Mouse (Mus musculus) heart, adult 9 months (tissue): ENCODE measurements around the gene Tex2.
A peak's percentile ranks its signal among the peaks of the same experiment; 100 is the strongest.

Experiments
- DNase-seq, 2 experiments: peaks; one replicate each; pipeline ENCODE4 v3.0.0; 2022; ENCODE audit warnings: low spot score in 2 of 2

The Tex2 gene

DNA sequence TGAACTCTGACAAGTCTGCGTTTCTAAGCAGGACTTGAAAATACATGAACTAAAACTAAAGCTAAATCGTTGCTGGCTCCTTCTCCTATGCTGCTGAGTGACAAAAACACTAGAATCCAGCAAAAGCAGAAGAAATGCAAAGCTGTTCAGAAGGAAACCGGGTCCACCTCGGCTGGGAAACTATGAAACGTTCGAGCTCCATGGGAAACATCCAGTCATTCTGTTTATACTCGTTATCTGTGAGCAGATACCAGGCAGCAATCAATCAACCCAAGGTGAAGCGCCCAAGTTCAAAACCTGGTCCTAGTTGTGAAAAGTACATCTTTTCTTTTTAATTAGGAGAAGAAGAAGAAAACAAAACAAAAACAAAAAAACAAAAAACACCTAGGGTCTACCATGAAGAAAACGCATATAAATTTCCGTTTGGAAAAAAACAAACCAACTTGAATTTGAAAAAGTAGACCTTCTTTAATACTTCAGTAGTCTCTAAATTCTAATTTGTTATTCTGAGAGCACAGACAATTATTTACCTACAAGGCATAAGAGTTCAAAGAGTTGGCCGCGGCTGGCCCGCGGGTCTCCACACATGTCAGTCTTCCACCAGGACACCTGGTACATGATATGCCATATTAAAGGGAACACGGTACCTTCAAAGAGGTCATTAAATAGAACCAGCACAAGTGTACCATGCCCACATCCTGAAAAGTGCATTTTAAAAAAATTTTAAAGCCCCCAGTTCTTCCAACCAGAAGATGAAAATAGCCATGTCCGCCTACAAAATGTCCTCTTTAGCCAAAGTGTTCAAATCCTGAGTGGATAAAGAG, 127.0 kb downstream of the Tex2 start:
- no peak for DNase-seq

GRCm38 (mm10) chr11:106485611-106486010, 127.6 kb downstream of the Tex2 start:
- no peak for DNase-seq

DNA sequence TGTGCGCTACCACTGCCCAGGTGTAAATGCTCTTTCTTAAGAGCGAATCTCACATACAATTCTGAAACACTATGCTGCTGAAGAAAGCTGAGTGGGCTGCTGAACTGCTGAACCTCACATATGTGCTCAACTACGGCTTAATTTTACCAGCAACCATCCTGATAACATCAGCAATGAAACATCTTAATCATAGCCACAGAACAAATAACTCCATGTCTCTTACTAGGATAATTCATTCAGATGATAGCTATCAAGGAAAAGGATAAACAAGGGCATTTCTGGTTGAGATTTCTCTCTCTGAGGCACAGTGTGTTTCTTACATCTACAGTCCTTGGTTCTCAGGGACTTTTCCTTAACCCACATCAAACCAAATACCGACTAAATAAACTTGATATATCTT, 128.3 kb downstream of the Tex2 start:
- DNase-seq, result no peak

GRCm38 (mm10) chr11:106482867-106483266, 130.4 kb downstream of the Tex2 start:
- DNase-seq, result no peak

GRCm38 (mm10) chr11:106481651-106482050, 131.6 kb downstream of the Tex2 start:
- DNase-seq, result no peak

- DNase-seq, result no peak
Observed at GRCm38 (mm10) chr11:106480530-106480885, 132.7 kb downstream of the Tex2 start.

DNA sequence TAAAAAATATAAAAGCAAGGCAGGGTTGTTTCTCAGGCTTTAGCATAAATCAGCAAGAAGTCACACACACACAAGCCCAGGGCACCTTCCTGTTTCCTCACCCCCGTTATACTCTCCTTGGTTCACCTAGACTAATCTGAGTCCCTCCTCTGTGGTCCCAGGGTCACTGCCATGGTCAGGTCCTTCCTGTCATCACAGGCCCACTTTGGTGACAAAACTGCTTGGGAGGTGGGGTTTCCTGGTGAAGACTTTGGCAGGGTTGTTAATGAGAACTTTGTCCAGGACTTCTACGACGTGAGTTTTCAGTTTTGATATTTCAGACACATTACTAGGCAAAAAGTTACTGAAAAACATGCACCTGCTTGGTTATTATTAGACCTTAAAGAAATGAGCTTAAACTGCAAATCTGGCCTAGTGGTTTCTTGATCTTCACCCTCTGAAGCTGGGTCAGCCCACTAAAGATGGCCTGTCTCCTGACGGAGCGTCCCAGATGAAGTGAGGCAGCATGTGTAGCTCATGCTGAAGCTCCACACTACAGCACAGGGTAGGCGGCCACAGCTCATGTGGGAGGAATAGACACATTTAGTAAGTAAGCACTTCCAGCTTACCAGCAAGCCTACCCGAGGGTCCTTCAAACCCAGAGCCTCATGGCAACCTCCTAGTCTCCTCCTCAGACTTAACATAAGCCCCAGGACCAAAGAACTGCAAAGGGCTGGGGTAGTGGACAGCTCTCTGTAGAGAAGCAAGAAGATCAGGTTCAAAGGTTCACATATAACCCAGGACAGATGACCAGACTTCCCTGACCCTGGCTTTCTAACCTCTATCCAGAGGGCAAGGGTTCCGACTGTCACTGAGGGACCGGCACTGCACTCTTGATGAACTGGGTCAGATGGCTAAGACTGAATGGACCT, 133.3 kb downstream of the Tex2 start:
- no peak for DNase-seq

GRCm38 (mm10) chr11:106478745-106479144, 134.5 kb downstream of the Tex2 start:
- DNase-seq, result no peak

- DNase-seq, result no peak
Observed at GRCm38 (mm10) chr11:106477505-106478160, 135.6 kb downstream of the Tex2 start.

GRCm38 (mm10) chr11:106475309-106475708, 137.9 kb downstream of the Tex2 start:
- DNase-seq, result no peak

- DNase-seq, result no peak
Observed at GRCm38 (mm10) chr11:106471629-106472028, 141.6 kb downstream of the Tex2 start.

DNA sequence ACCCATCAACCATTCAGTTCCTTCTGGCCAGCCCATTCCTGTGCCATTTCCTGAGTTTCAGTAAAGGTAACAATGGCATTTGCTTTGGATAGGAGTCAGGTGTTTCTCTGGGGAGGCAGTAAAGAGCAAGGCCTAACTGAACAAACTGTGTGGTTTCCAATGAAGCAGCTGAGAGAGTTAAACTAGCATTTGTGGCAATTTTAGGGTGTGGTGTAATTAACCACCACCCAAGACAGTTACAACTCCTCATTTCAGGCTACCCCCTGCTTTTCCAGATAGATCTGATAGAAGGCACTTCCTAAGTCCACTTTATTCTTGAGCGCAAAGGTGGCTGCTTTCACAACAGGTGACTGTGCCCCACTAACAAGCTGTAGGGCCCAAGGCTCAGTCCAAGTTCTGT, 144.7 kb downstream of the Tex2 start:
- no peak for DNase-seq

DNA sequence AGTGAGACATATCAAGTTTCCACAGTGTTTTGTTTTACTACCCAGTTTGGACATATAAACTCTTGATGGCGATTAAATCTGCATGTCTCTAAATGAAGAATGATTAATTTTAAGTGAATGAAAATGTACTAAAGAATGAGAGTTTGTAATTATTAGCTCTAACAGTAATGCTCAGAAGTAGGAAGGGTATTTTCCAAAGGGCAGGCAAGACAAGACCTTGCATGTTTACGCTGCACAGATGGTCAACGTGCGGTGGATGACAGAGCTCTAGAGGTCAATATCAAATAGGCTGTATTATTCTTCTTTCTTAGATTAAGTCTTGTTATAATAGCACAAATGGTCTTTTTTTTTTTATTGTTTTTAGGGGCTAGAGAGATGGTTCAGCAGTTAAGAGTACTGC, 147.3 kb downstream of the Tex2 start:
- DNase-seq, result no peak

- no peak for DNase-seq
Observed at GRCm38 (mm10) chr11:106465545-106465903, 147.7 kb downstream of the Tex2 start.

DNA sequence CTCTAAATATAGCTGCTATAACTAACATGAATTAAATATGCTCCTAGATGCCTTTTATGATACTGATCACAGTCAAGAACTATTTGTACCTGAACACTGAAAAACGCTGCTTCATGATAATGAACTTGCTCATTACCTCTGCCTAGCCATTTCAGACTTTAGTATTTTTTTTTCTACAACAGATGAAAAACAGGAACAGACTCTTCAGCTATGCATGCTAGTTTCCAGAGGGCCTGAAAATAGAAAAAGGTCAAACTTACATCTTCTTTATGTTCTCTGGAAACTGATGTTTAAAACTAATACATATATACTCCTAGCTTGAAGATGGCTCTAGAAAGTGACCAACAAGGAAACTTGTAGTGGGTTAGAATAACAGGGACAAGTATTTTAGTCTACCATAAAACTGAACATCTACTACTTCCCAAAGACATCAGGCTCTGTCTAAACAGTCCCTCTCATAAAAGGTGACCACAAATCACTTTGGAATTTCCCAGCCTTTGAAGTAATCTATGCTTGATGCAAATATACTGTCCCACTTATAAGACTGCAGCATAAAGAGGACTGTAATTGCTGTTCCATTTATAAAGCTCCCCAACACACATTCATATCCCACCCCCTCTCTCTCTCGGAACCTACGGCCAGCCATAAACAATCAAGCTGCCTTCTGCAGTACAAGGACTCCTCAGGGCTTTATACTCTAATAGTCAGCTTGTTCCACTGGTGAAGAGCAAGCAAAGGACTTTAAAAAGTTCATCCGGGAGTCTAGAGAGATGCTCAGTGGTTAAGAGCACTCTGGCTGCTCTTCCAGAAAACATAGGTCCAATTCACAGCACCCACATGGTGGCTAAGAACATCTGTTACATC, 148.3 kb downstream of the Tex2 start:
- no peak for DNase-seq

- no peak for DNase-seq
Observed at GRCm38 (mm10) chr11:106463845-106464244, 149.4 kb downstream of the Tex2 start.

DNA sequence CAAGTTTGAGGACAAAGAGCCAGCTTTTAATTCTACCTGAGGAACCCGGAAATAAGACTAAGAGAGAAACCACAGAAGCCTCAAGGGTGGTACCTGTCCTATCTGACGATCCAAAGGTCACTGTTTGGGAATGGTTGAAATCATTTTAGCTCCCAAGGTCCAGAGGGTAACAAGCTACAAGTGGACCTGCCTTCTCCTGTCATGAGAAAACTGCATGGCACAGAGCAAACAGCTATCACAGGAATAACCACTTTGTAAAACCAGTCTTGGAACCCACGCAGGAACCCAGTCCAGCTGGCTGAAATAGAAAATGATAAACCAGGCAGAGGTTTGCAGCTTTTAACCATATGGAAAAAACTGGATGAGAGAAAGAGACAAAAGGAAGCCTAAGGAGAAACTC, 150.9 kb downstream of the Tex2 start:
- DNase-seq, result peak in 1 of 2 experiments; percentile 3

DNA sequence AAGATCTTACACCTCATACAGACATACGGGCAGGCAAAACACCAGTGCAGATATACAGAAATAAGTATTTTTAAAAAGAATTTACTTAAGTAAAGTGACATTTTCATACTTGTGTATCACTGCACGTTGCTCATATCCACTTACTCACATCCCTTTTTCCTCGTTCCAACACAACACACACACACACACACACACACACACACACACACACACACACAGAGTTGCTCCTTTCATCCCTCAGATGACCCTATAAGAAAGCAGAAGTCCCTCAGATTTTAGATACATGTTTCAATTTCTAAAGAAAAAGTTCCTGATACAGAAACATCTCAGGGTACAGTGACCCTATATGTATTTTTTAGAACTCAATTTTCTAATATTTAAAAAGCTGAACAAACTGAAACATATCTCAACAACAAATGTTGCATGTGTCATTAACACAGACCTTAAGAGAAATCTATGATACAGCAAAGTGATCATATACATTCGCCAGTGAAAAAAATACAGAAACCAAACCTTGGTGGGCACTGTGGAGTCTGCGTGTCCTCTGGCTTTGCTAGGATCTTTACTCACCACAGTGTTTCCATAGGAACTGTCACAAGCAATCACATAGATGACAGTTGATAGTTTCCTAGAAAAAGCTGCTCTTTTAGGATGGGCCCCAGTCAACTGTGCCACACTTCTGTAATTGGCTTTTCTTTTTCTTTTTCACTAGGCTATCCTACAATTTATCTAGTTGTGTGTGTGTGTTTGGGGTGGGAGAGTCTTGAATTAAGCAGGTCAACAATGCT, 151.9 kb downstream of the Tex2 start:
- DNase-seq, result no peak

DNA sequence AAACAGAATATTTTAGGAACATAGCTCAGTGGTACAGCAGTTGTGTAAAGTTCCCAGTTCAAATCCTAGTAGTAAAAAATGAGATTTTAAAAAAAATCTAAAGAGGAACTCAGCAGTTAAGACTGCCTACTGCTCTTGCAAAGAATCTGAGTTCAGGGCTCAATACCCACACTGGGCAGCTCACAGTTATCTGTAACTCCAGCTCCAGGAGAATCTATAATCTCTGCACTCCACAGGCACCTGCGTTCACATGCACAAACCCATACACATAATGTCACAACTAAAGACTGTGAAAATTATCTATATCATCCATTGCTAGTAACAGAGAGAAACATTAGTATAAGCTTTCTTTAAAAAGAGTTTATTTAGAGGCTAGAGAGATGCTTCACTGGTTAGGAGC, 152.6 kb downstream of the Tex2 start:
- no peak for DNase-seq

GRCm38 (mm10) chr11:106458540-106458939, 154.7 kb downstream of the Tex2 start:
- no peak for DNase-seq
